Mouse (Mus musculus) embryonic facial prominence, embryonic 11.5 days (tissue): ENCODE measurements around the gene 1700024P04Rik. TPM values are rescaled to one million over a fixed set of nuclear protein-coding genes. Genes with fewer than 3 reads are reported as not detected.

ENCODE experiments used
- ATAC-seq: fragments of 200-750 bp; cut with Nextera tagmentation; replicated peaks from 2 replicates; pipeline ENCODE4 v1.8.0; 2017; ENCODE audit warnings: low read depth; ENCODE audit not compliant: insufficient number of reproducible peaks, low FRiP score, low TSS enrichment
- DNase-seq: peaks from one replicate; pipeline ENCODE4 v3.0.0-alpha.2; 2015; ENCODE audit warnings: low spot score
- H3K27ac ChIP-seq: fragments of 300-500 bp; sonication (generic); replicated peaks from 2 replicates; pipeline ENCODE4 v1.5.1; 2014; ENCODE audit warnings: mild to moderate bottlenecking, low read depth, low read length, control low read depth
- H3K27me3 ChIP-seq: fragments of 300-500 bp; sonication (generic); 2 replicates; pipeline ENCODE4 v1.6.1; 2014; ENCODE audit warnings: mild to moderate bottlenecking, low read length, moderate library complexity, mixed read lengths; ENCODE audit not compliant: control insufficient read depth, insufficient read depth
- H3K36me3 ChIP-seq: fragments of 300-500 bp; sonication (generic); replicated peaks from 2 replicates; pipeline ENCODE4 v1.6.1; 2014; ENCODE audit warnings: low read depth, mild to moderate bottlenecking, low read length, moderate library complexity, mixed read lengths; ENCODE audit not compliant: control insufficient read depth, insufficient read depth
- H3K4me1 ChIP-seq: fragments of 300-500 bp; sonication (generic); 2 replicates; pipeline ENCODE4 v1.6.1; 2014; ENCODE audit warnings: low read length, mixed read lengths; ENCODE audit not compliant: control insufficient read depth, insufficient read depth
- H3K4me2 ChIP-seq: fragments of 300-500 bp; sonication (generic); 2 replicates; pipeline ENCODE4 v1.6.1; 2014; ENCODE audit warnings: low read depth, mild to moderate bottlenecking, control low read depth, low read length, moderate library complexity
- H3K4me3 ChIP-seq: fragments of 300-500 bp; sonication (generic); 2 replicates; pipeline ENCODE4 v1.5.1; 2014; ENCODE audit warnings: low read depth, low read length, control low read depth
- H3K9ac ChIP-seq: fragments of 300-500 bp; sonication (generic); replicated peaks from 2 replicates; pipeline ENCODE4 v1.6.1; 2014; ENCODE audit warnings: mild to moderate bottlenecking, control low read depth, low read length
- H3K9me3 ChIP-seq: fragments of 300-500 bp; sonication (generic); replicated peaks from 2 replicates; pipeline ENCODE4 v1.6.1; 2016; ENCODE audit warnings: mild to moderate bottlenecking, low read length, inconsistent platforms, mixed read lengths; ENCODE audit not compliant: control insufficient read depth
- WGBS: fragments of 180-500 bp; shearing (Covaris S2); extraction: QIAGEN DNeasy Blood & Tissue Kit; methylation state at CpG from one replicate; pipeline ENCODE4 v1.1.7; 2014; 5-methylcytosine and 5-hydroxymethylcytosine counted together
- polyA plus RNA-seq: library from polyadenylated mRNA; unstranded; fragments of >200 nt; fragmentation: Nextera tagmentation; extraction: Ambion mirVana; gene quantifications from 2 replicates; pipeline ENCODE4 v1.2.1, GENCODE M21; 2014

Gene 1700024P04Rik
- polyA plus RNA-seq, 1 experiment from 2014 or later, result not detected

GRCm38 (mm10) chr13:98956209-98956608, 28.2 kb downstream of the 1700024P04Rik start:
- Histone ChIP-seq H3K4me3 (no peak overlapping the region), H3K4me1 (no peaks in the 10 kb centered on the region), H3K27me3 (no peaks in the 10 kb centered on the region), H3K9ac (no peak overlapping the region), H3K36me3 (no peaks in the 10 kb centered on the region), H3K9me3 (no peaks in the 10 kb centered on the region), H3K4me2 (no peak overlapping the region), H3K27ac (no peak overlapping the region)
- WGBS, result 85% methylated on average over 2 of the region's 2 CpGs
- DNase-seq (no peak), ATAC-seq (no peak)

DNA sequence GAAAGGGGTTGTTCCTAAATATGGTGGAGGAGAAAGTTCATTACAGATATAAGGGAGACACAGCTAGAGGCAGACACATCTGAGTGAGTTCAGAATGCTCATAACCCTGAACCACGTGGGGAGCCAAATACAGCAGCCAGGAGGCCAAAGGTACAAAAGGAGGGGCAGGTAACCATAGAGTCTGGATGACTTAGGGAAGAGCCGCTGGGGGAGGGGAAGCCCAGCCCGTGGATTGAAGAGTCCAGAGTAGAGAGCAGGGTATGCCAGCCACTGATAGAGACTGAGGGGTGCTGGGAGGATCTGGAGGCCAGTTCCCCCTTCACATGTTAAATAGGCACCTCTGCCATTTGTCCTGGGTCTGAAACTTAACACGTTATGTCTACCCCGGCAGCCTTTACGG, 28.7 kb downstream of the 1700024P04Rik start:
- 69% methylated on average over 6 of the region's 6 CpGs for WGBS
- H3K4me1 ChIP-seq, result no peaks in the 10 kb centered on the region
- no peak overlapping the region for H3K27ac ChIP-seq
- no peak overlapping the region for H3K4me2 ChIP-seq
- no peaks in the 10 kb centered on the region for H3K27me3 ChIP-seq
- no peaks in the 10 kb centered on the region for H3K36me3 ChIP-seq
- H3K9ac ChIP-seq, result no peak overlapping the region
- no peak overlapping the region for H3K4me3 ChIP-seq
- ATAC-seq, result no peak
- no peak for DNase-seq
- no peaks in the 10 kb centered on the region for H3K9me3 ChIP-seq

DNA sequence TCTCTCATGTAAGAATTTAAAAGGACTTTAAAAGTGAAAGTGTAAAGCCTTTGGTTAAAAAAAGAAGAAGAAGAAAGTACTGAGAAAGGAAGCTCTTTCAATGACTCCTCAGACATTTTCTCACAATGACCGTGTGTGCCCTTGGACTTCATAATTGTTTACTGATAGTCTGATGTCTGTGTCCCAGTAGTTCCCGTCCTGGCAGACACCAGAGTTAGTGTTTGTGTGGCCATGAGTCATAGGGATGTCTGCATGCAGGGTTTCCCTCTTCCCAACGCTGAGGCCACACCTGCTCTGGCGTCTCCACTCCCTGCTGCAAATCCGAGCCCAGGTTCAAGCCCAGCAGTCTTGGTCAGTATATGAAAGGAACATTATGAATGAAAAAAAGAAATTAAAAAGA, 29.1 kb downstream of the 1700024P04Rik start:
- DNase-seq (no peak), ATAC-seq (no peak)
- Histone ChIP-seq H3K36me3 (no peaks in the 10 kb centered on the region), H3K9me3 (no peaks in the 10 kb centered on the region), H3K4me2 (no peak overlapping the region), H3K9ac (no peak overlapping the region), H3K27ac (no peak overlapping the region), H3K4me1 (no peaks in the 10 kb centered on the region), H3K4me3 (no peak overlapping the region), H3K27me3 (no peaks in the 10 kb centered on the region)
- 65% methylated on average over 5 of the region's 5 CpGs for WGBS

DNA sequence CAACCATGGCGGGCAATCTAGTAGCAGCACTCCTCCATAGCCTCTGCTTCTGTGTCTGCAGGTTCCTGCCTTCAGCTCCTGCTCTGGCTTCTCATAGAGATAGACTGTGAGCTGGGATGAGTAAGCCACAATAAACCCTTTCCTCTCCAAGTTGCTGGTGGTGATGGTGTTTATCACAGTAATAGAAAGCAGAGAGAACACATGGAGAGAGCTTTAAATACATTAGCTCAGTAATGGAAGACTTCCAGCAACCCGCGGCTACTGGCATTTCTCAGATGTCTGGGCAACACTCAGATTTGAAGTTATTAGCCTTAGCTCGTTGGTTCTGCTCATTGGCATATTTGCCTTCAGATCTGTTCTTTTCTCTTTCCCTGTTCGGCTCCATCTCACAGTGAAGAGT, 30.5 kb downstream of the 1700024P04Rik start:
- WGBS, result 84% methylated on average over 5 of the region's 5 CpGs

DNA sequence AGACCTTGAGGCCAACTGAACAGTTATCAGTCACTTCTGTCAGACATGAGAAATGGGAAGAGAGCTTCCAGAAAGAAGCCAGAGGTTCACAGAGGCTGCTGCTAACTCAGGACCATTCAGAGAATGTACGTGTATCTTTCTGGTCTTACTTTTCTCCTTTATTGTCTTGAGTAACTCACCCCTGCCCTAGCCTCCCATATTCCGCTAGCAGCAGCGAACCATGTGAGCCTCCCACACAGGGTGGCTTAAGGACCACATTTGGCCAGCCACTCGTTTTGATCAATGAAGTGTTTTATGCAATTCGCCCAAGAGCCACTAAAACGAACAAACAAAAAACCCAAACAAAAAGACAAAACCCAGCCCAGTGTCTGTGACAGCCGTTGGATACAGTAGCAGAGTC, 32.4 kb downstream of the 1700024P04Rik start:
- no peak overlapping the region for H3K9ac ChIP-seq

More for the DNA sequence above, 30.5 kb downstream of the 1700024P04Rik start:
- Histone ChIP-seq H3K4me1 (no peaks in the 10 kb centered on the region), H3K4me2 (no peak overlapping the region), H3K4me3 (no peak overlapping the region), H3K9ac (no peak overlapping the region), H3K9me3 (no peaks in the 10 kb centered on the region), H3K27me3 (no peaks in the 10 kb centered on the region), H3K36me3 (no peaks in the 10 kb centered on the region), H3K27ac (no peak overlapping the region)
- ATAC-seq, result no peak
- no peak for DNase-seq

DNA sequence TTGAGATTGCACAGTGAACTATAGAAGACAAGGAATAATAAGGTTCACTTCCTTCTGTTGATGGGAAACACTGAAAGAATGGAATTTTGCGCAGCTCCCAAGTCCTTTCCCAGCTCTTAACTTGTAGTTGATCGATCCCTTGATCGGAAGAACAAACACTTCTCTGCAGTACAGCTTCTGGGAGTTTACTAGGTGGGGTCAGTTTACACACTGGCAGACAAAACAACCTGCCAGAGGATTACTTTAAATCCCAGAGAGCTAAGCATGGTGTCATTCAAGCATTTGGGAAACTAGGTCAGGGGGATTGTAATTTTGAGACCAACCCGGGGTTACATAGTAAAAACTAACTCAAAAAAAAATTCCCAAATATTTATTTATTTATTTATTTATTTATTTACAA, 36.2 kb downstream of the 1700024P04Rik start:
- no peak overlapping the region for H3K4me3 ChIP-seq
- no peak overlapping the region for H3K4me2 ChIP-seq
- no peaks in the 10 kb centered on the region for H3K27me3 ChIP-seq
- no peak overlapping the region for H3K27ac ChIP-seq
- H3K36me3 ChIP-seq, result no peaks in the 10 kb centered on the region
- DNase-seq (no peak), ATAC-seq (no peak)
- no peaks in the 10 kb centered on the region for H3K9me3 ChIP-seq
- 55% methylated on average over 4 of the region's 4 CpGs for WGBS
- no peak overlapping the region for H3K9ac ChIP-seq
- no peaks in the 10 kb centered on the region for H3K4me1 ChIP-seq

More for the DNA sequence above, 32.4 kb downstream of the 1700024P04Rik start:
- WGBS, result 76% methylated on average over 7 of the region's 7 CpGs
- no peaks in the 10 kb centered on the region for H3K4me1 ChIP-seq
- no peaks in the 10 kb centered on the region for H3K36me3 ChIP-seq
- H3K4me3 ChIP-seq, result no peak overlapping the region
- no peak overlapping the region for H3K4me2 ChIP-seq
- ATAC-seq (no peak), DNase-seq (no peak)
- H3K27me3 ChIP-seq, result no peaks in the 10 kb centered on the region
- no peak overlapping the region for H3K27ac ChIP-seq
- H3K9me3 ChIP-seq, result no peaks in the 10 kb centered on the region

- WGBS, result 87% methylated on average over 7 of the region's 7 CpGs
- DNase-seq, result no peak
- H3K9me3 ChIP-seq, result no peaks in the 10 kb centered on the region
- no peak overlapping the region for H3K27ac ChIP-seq
- no peaks in the 10 kb centered on the region for H3K4me1 ChIP-seq
- no peak overlapping the region for H3K4me3 ChIP-seq
- ATAC-seq, result no peak
- H3K36me3 ChIP-seq, result no peaks in the 10 kb centered on the region
- no peak overlapping the region for H3K4me2 ChIP-seq
- no peak overlapping the region for H3K9ac ChIP-seq
- H3K27me3 ChIP-seq, result no peaks in the 10 kb centered on the region
Observed at GRCm38 (mm10) chr13:98946434-98946833, 37.9 kb downstream of the 1700024P04Rik start.

DNA sequence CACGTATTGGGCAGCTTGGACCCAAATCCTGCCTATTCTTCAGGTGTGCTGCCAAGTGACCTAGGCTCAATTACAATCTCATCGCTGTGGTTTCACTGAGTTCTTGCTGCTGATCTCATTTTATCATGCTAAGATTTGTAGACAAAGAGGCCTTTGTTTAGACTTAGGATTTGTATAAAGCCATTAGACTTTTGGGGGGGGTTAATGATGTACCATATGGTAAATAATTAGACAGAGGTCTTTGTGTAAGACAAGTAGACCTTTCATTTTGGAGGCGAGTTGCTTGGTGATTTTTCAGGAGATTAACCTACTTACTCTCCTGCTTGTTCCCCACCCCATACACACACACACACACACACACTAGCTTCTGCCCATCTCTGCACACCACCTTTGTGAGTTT, 38.5 kb downstream of the 1700024P04Rik start:
- Histone ChIP-seq H3K36me3 (no peaks in the 10 kb centered on the region), H3K4me2 (no peak overlapping the region), H3K4me1 (no peaks in the 10 kb centered on the region), H3K27me3 (no peaks in the 10 kb centered on the region), H3K4me3 (no peak overlapping the region), H3K9me3 (no peaks in the 10 kb centered on the region), H3K27ac (no peak overlapping the region), H3K9ac (no peak overlapping the region)
- WGBS, result 57% methylated on average over 3 of the region's 3 CpGs
- ATAC-seq (no peak), DNase-seq (no peak)
